Mouse (Mus musculus): Measurements from ENCODE around the gene 1110017D15Rik. TPM values are rescaled to one million over a fixed set of nuclear protein-coding genes. Genes with fewer than 3 reads are reported as not detected.

The 1110017D15Rik gene
- polyA plus RNA-seq, 1 experiment = 0.15 TPM

DNA sequence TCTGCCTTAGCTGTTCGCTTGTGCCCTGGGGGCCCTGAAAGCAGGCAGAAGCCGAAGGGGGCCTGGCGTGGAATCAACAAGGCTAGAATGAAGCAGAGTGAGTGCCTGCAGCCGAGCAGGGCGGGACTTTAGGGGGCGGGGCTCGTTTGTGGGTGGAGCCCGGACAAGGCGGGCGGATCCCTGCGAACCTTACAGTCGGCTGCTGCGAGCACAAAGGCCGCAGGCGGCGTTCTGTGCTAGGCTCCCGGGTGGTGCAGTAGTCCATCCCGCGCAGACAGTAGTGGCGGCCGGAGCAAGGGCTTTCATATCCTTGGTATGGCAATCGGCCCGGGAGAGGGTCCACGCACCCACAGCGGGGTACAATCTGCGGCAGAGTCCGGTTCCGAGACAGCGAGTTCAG is 10.2 kb downstream of the 1110017D15Rik start:
- H3K36me3 ChIP-seq (ENCODE audit: control insufficient read depth, insufficient read depth, low read length) = no peaks in the 10 kb centered on the region
- H3K27ac ChIP-seq (ENCODE audit: insufficient read depth, low read length) = no peak overlapping the region
- peaks cover 10% of the 10 kb centered on the region for H3K4me1 ChIP-seq (ENCODE audit: control insufficient read depth, insufficient read depth, insufficient read length)
- peak overlapping the region; percentile 29 for H3K4me3 ChIP-seq (ENCODE audit: extremely low read depth, insufficient read depth, insufficient read length)
- peaks cover 3% of the 10 kb centered on the region; the same call in 1 of the 2 replicates for H3K27me3 ChIP-seq (ENCODE audit: control insufficient read depth, insufficient read depth, low read length)
- no peak for TF ChIP-seq CTCF (IDR thresholded peaks at IDR 0.05; ENCODE audit: extremely low read depth, insufficient read depth, insufficient read length, insufficient replicate concordance)
- no peak for TF ChIP-seq POLR2A (IDR thresholded peaks at IDR 0.05; ENCODE audit: low read depth, low read length)
- DNase-seq (ENCODE audit: low read depth in 1 of 2, low spot score in 2 of 2) = peak in 1 of 2 experiments; percentile 47
- 2% methylated on average over 29 of the region's 29 CpGs for WGBS

DNA sequence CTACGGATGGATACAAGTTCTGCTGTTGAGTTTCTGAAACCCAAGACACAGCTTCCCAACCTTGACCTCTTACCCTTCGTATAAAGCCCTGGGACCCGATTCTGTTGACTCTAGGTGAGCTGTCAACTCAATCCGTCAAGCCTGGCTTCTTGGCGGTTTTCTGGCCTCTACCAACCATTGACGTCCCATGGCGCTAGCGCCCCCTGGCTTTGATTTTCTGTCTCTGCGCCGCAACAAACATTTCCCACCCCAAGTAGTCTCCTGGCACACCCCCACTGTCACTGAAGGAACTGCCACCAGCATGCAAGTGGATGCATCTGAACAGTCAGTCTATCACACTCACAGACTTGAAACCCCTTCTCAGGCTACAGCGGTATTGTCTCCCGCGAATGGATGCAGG is 11.0 kb downstream of the 1110017D15Rik start:
- Histone ChIP-seq H3K27me3 (ENCODE audit: control insufficient read depth, insufficient read depth, low read length) (peaks cover 3% of the 10 kb centered on the region; the same call in 1 of the 2 replicates), H3K4me1 (ENCODE audit: control insufficient read depth, insufficient read depth, insufficient read length) (peaks cover 10% of the 10 kb centered on the region), H3K27ac (ENCODE audit: insufficient read depth, low read length) (no peak overlapping the region), H3K36me3 (ENCODE audit: control insufficient read depth, insufficient read depth, low read length) (no peaks in the 10 kb centered on the region), H3K4me3 (ENCODE audit: extremely low read depth, insufficient read depth, insufficient read length) (no peak overlapping the region)
- TF ChIP-seq CTCF (IDR thresholded peaks at IDR 0.05; ENCODE audit: extremely low read depth, insufficient read depth, insufficient read length, insufficient replicate concordance) = 0 out of 2 replicates have a peak, but pooled peaks have one; percentile 1
- TF ChIP-seq POLR2A (IDR thresholded peaks at IDR 0.05; ENCODE audit: low read depth, low read length) = no peak
- DNase-seq (ENCODE audit: low read depth in 1 of 2, low spot score in 2 of 2) = peak in 1 of 2 experiments; percentile 16
- WGBS = 17% methylated on average over 13 of the region's 13 CpGs

DNA sequence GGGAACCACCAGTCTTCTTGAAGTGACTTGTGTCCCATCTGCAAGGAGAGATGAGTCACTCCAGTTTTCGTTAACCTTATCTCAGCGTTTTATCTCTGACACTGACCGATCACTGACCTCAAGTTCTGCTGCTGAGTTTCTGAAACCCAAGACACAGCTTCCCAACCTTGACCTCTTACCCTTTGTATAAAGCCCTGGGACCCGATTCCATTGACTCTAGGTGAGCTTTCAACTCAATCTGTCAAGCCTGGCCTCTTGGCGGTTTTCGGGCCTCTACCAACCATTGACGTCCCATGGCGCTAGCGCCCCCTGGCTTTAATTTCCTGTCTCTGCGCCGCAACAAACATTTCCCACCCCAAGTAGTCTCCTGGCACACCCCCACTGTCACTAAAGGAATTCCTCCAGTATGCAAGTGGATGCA is 12.0 kb downstream of the 1110017D15Rik start:
- Histone ChIP-seq H3K4me1 (ENCODE audit: control insufficient read depth, insufficient read depth, insufficient read length) (peaks cover 10% of the 10 kb centered on the region), H3K27me3 (ENCODE audit: control insufficient read depth, insufficient read depth, low read length) (peaks cover 3% of the 10 kb centered on the region), H3K4me3 (ENCODE audit: extremely low read depth, insufficient read depth, insufficient read length) (no peak overlapping the region), H3K27ac (ENCODE audit: insufficient read depth, low read length) (no peak overlapping the region), H3K36me3 (ENCODE audit: control insufficient read depth, insufficient read depth, low read length) (no peaks in the 10 kb centered on the region)
- WGBS = 69% methylated on average over 11 of the region's 11 CpGs
- no peak for DNase-seq (ENCODE audit: low read depth in 1 of 2, low spot score in 2 of 2)
- TF ChIP-seq CTCF (IDR thresholded peaks at IDR 0.05; ENCODE audit: extremely low read depth, insufficient read depth, insufficient read length, insufficient replicate concordance) = no peak
- TF ChIP-seq POLR2A (IDR thresholded peaks at IDR 0.05; ENCODE audit: low read depth, low read length) = no peak

DNA sequence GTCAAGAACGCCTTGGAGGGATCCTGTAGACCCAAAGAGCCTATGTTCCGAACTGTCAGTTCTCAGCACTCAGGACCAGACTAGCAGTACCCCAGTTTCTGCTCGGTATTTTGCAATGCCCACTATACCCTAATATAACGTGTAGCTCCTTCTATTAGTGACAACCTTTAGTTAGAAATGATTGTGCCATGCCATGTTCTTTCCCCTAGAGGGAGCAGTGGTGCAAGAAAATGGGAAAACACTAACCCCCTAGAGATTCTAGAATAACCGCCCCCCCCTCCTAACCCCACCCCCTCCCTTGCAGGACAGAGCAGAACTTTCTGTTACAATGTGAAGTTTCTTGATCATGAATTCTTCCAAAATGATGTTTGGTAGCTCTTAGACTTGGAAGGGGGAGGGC is 12.8 kb downstream of the 1110017D15Rik start:
- TF ChIP-seq CTCF (IDR thresholded peaks at IDR 0.05; ENCODE audit: extremely low read depth, insufficient read depth, insufficient read length, insufficient replicate concordance) (no peak), POLR2A (IDR thresholded peaks at IDR 0.05; ENCODE audit: low read depth, low read length) (no peak)

DNA sequence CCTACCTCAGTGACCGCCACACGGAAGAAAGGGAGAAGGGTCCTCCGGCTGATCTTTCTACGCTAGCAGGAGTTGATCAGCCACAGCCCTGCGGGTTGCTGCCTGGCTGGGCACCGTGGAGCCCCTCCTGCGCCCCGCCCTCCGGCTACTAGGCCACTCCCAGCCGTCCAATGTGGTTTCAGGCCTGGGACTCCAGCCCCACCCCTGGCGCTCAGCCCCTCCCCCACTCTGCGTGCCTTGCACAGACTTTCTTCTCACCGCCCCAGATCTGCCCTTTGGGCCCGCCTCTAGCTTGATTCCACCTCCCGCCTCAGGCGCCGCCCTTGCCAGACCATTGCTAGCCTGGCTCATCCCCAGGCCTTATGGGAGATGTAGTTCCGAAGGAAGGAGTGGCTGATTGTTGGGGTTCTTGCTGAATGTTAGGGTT is 14.1 kb downstream of the 1110017D15Rik start, which contains the start of gene AI464131:
Gene AI464131, minus strand, starts transcription at position 91 of the 427 bp plus-strand sequence.
- no peak for TF ChIP-seq POLR2A (IDR thresholded peaks at IDR 0.05; ENCODE audit: low read depth, low read length)
- WGBS = 5% methylated on average over 18 of the region's 18 CpGs
- peaks cover 9% of the 10 kb centered on the region for H3K27me3 ChIP-seq (ENCODE audit: control insufficient read depth, insufficient read depth, low read length)
- H3K4me1 ChIP-seq (ENCODE audit: control insufficient read depth, insufficient read depth, insufficient read length) = peaks cover 15% of the 10 kb centered on the region
- peak within 1 kb of the TSS; percentile 41; the same call in 1 of the 2 replicates for H3K4me3 ChIP-seq (ENCODE audit: extremely low read depth, insufficient read depth, insufficient read length)
- H3K36me3 ChIP-seq (ENCODE audit: control insufficient read depth, insufficient read depth, low read length) = no peaks in the 10 kb centered on the region
- no peak within 1 kb of the TSS for H3K27ac ChIP-seq (ENCODE audit: insufficient read depth, low read length)
- peak; percentile 18 to 56 for DNase-seq (ENCODE audit: low read depth in 1 of 2, low spot score in 2 of 2)

More for the DNA sequence above, 12.8 kb downstream of the 1110017D15Rik start:
- no peak for DNase-seq (ENCODE audit: low read depth in 1 of 2, low spot score in 2 of 2)
- Histone ChIP-seq H3K36me3 (ENCODE audit: control insufficient read depth, insufficient read depth, low read length) (no peaks in the 10 kb centered on the region), H3K27me3 (ENCODE audit: control insufficient read depth, insufficient read depth, low read length) (peaks cover 3% of the 10 kb centered on the region), H3K4me1 (ENCODE audit: control insufficient read depth, insufficient read depth, insufficient read length) (peaks cover 10% of the 10 kb centered on the region), H3K27ac (ENCODE audit: insufficient read depth, low read length) (no peak overlapping the region), H3K4me3 (ENCODE audit: extremely low read depth, insufficient read depth, insufficient read length) (no peak overlapping the region)
- WGBS = 77% methylated on average over 5 of the region's 5 CpGs

DNA sequence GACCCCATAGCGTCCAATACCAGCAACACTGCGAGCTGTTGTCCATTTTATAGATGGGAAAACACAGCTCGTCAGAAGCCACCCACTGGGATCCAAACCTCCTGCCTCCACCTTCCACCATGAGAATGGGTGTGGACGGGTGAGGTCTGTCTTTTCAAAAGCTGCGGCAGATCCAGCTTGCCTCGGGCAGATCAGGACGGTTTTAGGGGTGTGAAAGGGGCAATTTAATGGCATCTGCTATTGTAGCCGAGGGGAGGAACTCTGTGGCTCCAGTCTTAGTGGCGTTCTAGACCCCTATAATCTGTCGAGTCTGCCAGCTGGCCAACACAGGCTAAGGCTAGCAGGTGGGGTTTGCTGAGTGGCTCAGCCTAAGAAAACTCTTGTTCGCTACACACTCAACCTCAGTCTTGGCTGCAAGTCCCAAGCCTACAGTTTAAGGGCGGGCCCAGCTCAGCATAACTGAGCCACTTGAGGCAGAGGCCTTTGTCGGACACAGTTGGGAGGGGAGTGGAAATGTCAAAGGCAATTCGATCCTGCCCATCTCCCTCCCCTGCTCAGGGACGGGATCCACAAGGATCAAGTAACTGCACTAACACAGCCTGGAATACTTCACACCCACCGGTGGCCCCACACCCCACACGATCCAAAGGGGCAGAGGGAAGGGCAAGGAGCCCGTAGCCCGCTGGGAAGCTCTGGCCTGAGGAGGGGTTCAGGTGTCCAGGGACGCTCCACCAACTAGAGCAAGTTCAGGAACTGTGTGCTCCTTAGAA is 14.8 kb downstream of the 1110017D15Rik start:
- TF ChIP-seq POLR2A (IDR thresholded peaks at IDR 0.05; ENCODE audit: low read depth, low read length) (no peak), CTCF (IDR thresholded peaks at IDR 0.05; ENCODE audit: extremely low read depth, insufficient read depth, insufficient read length, insufficient replicate concordance) (no peak)
- 26% methylated on average over 20 of the region's 20 CpGs for WGBS
- Histone ChIP-seq H3K4me1 (ENCODE audit: control insufficient read depth, insufficient read depth, insufficient read length) (peaks cover 19% of the 10 kb centered on the region), H3K27me3 (ENCODE audit: control insufficient read depth, insufficient read depth, low read length) (peaks cover 12% of the 10 kb centered on the region), H3K36me3 (ENCODE audit: control insufficient read depth, insufficient read depth, low read length) (no peaks in the 10 kb centered on the region), H3K27ac (ENCODE audit: insufficient read depth, low read length) (no peak overlapping the region), H3K4me3 (ENCODE audit: extremely low read depth, insufficient read depth, insufficient read length) (peak overlapping the region; percentile 41; the same call in 1 of the 2 replicates)
- no peak for DNase-seq (ENCODE audit: low read depth in 1 of 2, low spot score in 2 of 2)

DNA sequence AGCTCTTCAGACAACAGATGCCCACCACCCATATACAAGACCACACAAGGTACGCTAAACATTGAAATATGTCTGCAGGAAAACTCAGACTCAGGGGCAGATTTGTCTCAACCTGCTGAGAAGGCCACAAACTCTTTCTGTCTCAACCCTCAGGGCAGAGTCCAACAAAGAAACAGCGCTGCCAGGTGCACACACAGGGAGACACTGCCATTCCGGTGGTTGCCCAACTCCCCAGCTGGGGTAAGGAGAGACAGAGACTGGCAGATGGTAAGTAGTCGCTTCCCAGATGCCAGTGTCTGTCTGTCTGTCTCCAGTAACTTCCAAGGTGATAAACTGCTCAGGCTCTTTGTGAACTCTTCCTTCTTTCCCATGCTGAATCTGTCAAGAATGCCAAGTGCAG is 16.3 kb downstream of the 1110017D15Rik start:
- WGBS = 79% methylated on average over 4 of the region's 4 CpGs
- no peak for DNase-seq (ENCODE audit: low read depth in 1 of 2, low spot score in 2 of 2)
- Histone ChIP-seq H3K4me3 (ENCODE audit: extremely low read depth, insufficient read depth, insufficient read length) (no peak overlapping the region), H3K4me1 (ENCODE audit: control insufficient read depth, insufficient read depth, insufficient read length) (peaks cover 10% of the 10 kb centered on the region), H3K27ac (ENCODE audit: insufficient read depth, low read length) (no peak overlapping the region), H3K36me3 (ENCODE audit: control insufficient read depth, insufficient read depth, low read length) (no peaks in the 10 kb centered on the region), H3K27me3 (ENCODE audit: control insufficient read depth, insufficient read depth, low read length) (peaks cover 10% of the 10 kb centered on the region)
- no peak for TF ChIP-seq CTCF (IDR thresholded peaks at IDR 0.05; ENCODE audit: extremely low read depth, insufficient read depth, insufficient read length, insufficient replicate concordance)
- TF ChIP-seq POLR2A (IDR thresholded peaks at IDR 0.05; ENCODE audit: low read depth, low read length) = no peak

Data from spleen, adult 2 months (tissue).